Mouse (Mus musculus): ENCODE data around the gene Extl1. TPM values are rescaled to one million over a fixed set of nuclear protein-coding genes. Genes with fewer than 3 reads are reported as not detected.

The Extl1 gene
- total RNA-seq, 2 experiments from 2014 or later, result 0.04 TPM; not detected in 1

GRCm38 (mm10) chr4:134315470-134315869 lies 68.2 kb downstream of the Extl1 start:
- ATAC-seq (ENCODE audit: poor library complexity, severe bottlenecking), result no peak

GRCm38 (mm10) chr4:134314876-134315275 lies 68.8 kb downstream of the Extl1 start, which contains the start of gene Trim63:
Gene Trim63, plus strand, starts transcription at chr4:134315120.
- ATAC-seq (ENCODE audit: poor library complexity, severe bottlenecking), result no peak

- no peak for ATAC-seq (ENCODE audit: poor library complexity, severe bottlenecking)
These were observed 69.5 kb downstream of the Extl1 start for GRCm38 (mm10) chr4:134314081-134314655.

- ATAC-seq (ENCODE audit: poor library complexity, severe bottlenecking), result no peak
These were observed 70.7 kb downstream of the Extl1 start for GRCm38 (mm10) chr4:134312901-134313300.

- no peak for ATAC-seq (ENCODE audit: poor library complexity, severe bottlenecking)
These were observed 71.3 kb downstream of the Extl1 start for GRCm38 (mm10) chr4:134312341-134312740.

- no peak for ATAC-seq (ENCODE audit: poor library complexity, severe bottlenecking)
These were observed 71.9 kb downstream of the Extl1 start for GRCm38 (mm10) chr4:134311784-134312183.

GRCm38 (mm10) chr4:134310656-134311055 lies 73.0 kb downstream of the Extl1 start:
- no peak for ATAC-seq (ENCODE audit: poor library complexity, severe bottlenecking)

GRCm38 (mm10) chr4:134310106-134310505 lies 73.5 kb downstream of the Extl1 start:
- no peak for ATAC-seq (ENCODE audit: poor library complexity, severe bottlenecking)

- ATAC-seq (ENCODE audit: poor library complexity, severe bottlenecking), result peak; percentile 97
These were observed 76.1 kb downstream of the Extl1 start for GRCm38 (mm10) chr4:134307367-134308072.

- ATAC-seq (ENCODE audit: poor library complexity, severe bottlenecking), result no peak
These were observed 76.7 kb downstream of the Extl1 start for GRCm38 (mm10) chr4:134306963-134307362.

Other genes starting within 250 kb of the Extl1 start
- gene Cep85, start 196.7 kb downstream of the Extl1 start, total RNA-seq (2015), result 11.4 and 20.6 TPM in 2 replicates
- 17.7 TPM in 2 replicates for gene Cep85, start 196.7 kb downstream of the Extl1 start, total RNA-seq (2017)
- 0.07 TPM in 1 of 2 replicates, not detected in the other for gene Gm7534, start 180.8 kb downstream of the Extl1 start, total RNA-seq (2015)
- gene Gm7534, start 180.8 kb downstream of the Extl1 start, total RNA-seq (2017), result not detected in 2 replicates
- gene Catsper4, start 156.5 kb downstream of the Extl1 start, total RNA-seq (2015), result not detected in 2 replicates
- gene Catsper4, start 156.5 kb downstream of the Extl1 start, total RNA-seq (2017), result not detected in 2 replicates
- gene Cnksr1, start 145.5 kb downstream of the Extl1 start, total RNA-seq (2015), result 0.11 TPM in 1 of 2 replicates, not detected in the other
- not detected in 2 replicates for gene Cnksr1, start 145.5 kb downstream of the Extl1 start, total RNA-seq (2017)
- gene E130218I03Rik, start 140.2 kb downstream of the Extl1 start, total RNA-seq (2015), result not detected in 2 replicates
- gene E130218I03Rik, start 140.2 kb downstream of the Extl1 start, total RNA-seq (2017), result not detected in 2 replicates
- gene Zfp593, start 138.3 kb downstream of the Extl1 start, total RNA-seq (2015), result 3.5 and 4.6 TPM in 2 replicates
- 3.8 and 5.9 TPM in 2 replicates for gene Zfp593, start 138.3 kb downstream of the Extl1 start, total RNA-seq (2017)
- not detected in 2 replicates for gene Gm30191, start 136.9 kb downstream of the Extl1 start, total RNA-seq (2015)
- gene Gm30191, start 136.9 kb downstream of the Extl1 start, total RNA-seq (2017), result not detected in 2 replicates
- not detected in 2 replicates for gene Grrp1, start 129.7 kb downstream of the Extl1 start, total RNA-seq (2015)
- not detected in 2 replicates for gene Grrp1, start 129.7 kb downstream of the Extl1 start, total RNA-seq (2017)
- gene Pdik1l, start 96.0 kb downstream of the Extl1 start, total RNA-seq (2015), result 21.2 and 21.5 TPM in 2 replicates
- gene Pdik1l, start 96.0 kb downstream of the Extl1 start, total RNA-seq (2017), result 39.0 and 40.7 TPM in 2 replicates
- not detected in 2 replicates for gene Trim63, start 68.7 kb downstream of the Extl1 start, total RNA-seq (2015)
- not detected in 2 replicates for gene Trim63, start 68.7 kb downstream of the Extl1 start, total RNA-seq (2017)
- 0.11 and 0.18 TPM in 2 replicates for gene Slc30a2, start 40.7 kb downstream of the Extl1 start, total RNA-seq (2015)
- gene Slc30a2, start 40.7 kb downstream of the Extl1 start, total RNA-seq (2017), result 0.22 TPM in 1 of 2 replicates, not detected in the other
- gene Pafah2, start 12.5 kb upstream of the Extl1 start, total RNA-seq (2015), result 4.6 and 5.9 TPM in 2 replicates
- gene Pafah2, start 12.5 kb upstream of the Extl1 start, total RNA-seq (2017), result 5.5 and 6.3 TPM in 2 replicates
- 563 and 570 TPM in 2 replicates for gene Stmn1, start 84.5 kb upstream of the Extl1 start, total RNA-seq (2015)
- 790 and 821 TPM in 2 replicates for gene Stmn1, start 84.5 kb upstream of the Extl1 start, total RNA-seq (2017)
- gene Paqr7, start 112.8 kb upstream of the Extl1 start, total RNA-seq (2015), result 10.7 and 11.7 TPM in 2 replicates
- gene Paqr7, start 112.8 kb upstream of the Extl1 start, total RNA-seq (2017), result 17.0 and 17.6 TPM in 2 replicates
- 3.7 and 3.9 TPM in 2 replicates for gene Aunip, start 127.1 kb upstream of the Extl1 start, total RNA-seq (2015)
- 12.6 and 17.0 TPM in 2 replicates for gene Aunip, start 127.1 kb upstream of the Extl1 start, total RNA-seq (2017)
- 40.4 and 48.1 TPM in 2 replicates for gene Mtfr1l, start 151.5 kb upstream of the Extl1 start, total RNA-seq (2015)
- 33.6 and 38.3 TPM in 2 replicates for gene Mtfr1l, start 151.5 kb upstream of the Extl1 start, total RNA-seq (2017)
- 24.9 and 25.4 TPM in 2 replicates for gene Selenon, start 168.3 kb upstream of the Extl1 start, total RNA-seq (2015)
- 6.3 and 8.2 TPM in 2 replicates for gene Selenon, start 168.3 kb upstream of the Extl1 start, total RNA-seq (2017)